Mouse (Mus musculus) intestine, embryonic 16.5 days (tissue): ENCODE data around the gene St3gal5. TPM values are rescaled to one million over a fixed set of nuclear protein-coding genes. Genes with fewer than 3 reads are reported as not detected.

Source experiments
- ATAC-seq: fragments of 200-750 bp; cut with Nextera tagmentation; 2 replicates; pipeline ENCODE4 v1.8.0; 2017; ENCODE audit warnings: moderate TSS enrichment, moderate library complexity
- H3K27ac ChIP-seq: fragments of 300-500 bp; sonication (generic); 2 replicates; pipeline ENCODE4 v1.5.1; 2014; ENCODE audit warnings: mild to moderate bottlenecking, low read length
- H3K27me3 ChIP-seq: fragments of 300-500 bp; sonication (generic); replicated peaks from 2 replicates; pipeline ENCODE4 v1.6.1; 2014; ENCODE audit warnings: low read length, control low read depth, mixed read lengths; ENCODE audit not compliant: control insufficient read depth, insufficient read depth
- H3K36me3 ChIP-seq: fragments of 300-500 bp; sonication (generic); 2 replicates; pipeline ENCODE4 v1.6.1; 2014; ENCODE audit warnings: low read length, control low read depth; ENCODE audit not compliant: control insufficient read depth, insufficient read depth
- H3K4me1 ChIP-seq: fragments of 300-500 bp; sonication (generic); 2 replicates; pipeline ENCODE4 v1.6.1; 2014; ENCODE audit warnings: low read length, control low read depth, mixed read lengths; ENCODE audit not compliant: control insufficient read depth, insufficient read depth
- H3K4me2 ChIP-seq: fragments of 300-500 bp; sonication (generic); 2 replicates; pipeline ENCODE4 v1.6.1; 2014; ENCODE audit warnings: low read depth, low read length, control low read depth
- H3K4me3 ChIP-seq: fragments of 300-500 bp; sonication (generic); 2 replicates; pipeline ENCODE4 v1.5.1; 2014; ENCODE audit warnings: mild to moderate bottlenecking, low read length
- H3K9ac ChIP-seq: fragments of 300-500 bp; sonication (generic); 2 replicates; pipeline ENCODE4 v1.6.1; 2014; ENCODE audit warnings: low read depth, low read length
- H3K9me3 ChIP-seq: fragments of 300-500 bp; sonication (generic); 2 replicates; pipeline ENCODE4 v1.6.1; 2016; ENCODE audit warnings: low read length, control low read depth; ENCODE audit not compliant: control insufficient read depth
- WGBS: fragments of 180-500 bp; shearing (Covaris S2); extraction: QIAGEN DNeasy Blood & Tissue Kit; methylation state at CpG from one replicate; pipeline ENCODE4 v1.1.7; 2014; 5-methylcytosine and 5-hydroxymethylcytosine counted together
- polyA plus RNA-seq: library from polyadenylated mRNA; unstranded; fragments of >200 nt; fragmentation: Nextera tagmentation; extraction: Ambion mirVana; gene quantifications from 2 replicates; pipeline ENCODE4 v1.2.1, GENCODE M21; 2015

Gene St3gal5
- polyA plus RNA-seq, 1 experiment from 2014 or later = 22.8 TPM

GRCm38 (mm10) chr6:72164321-72165275 lies 67.2 kb downstream of the St3gal5 start:
- Histone ChIP-seq H3K36me3 (no peaks in the 10 kb centered on the region), H3K27ac (no peak overlapping the region), H3K9ac (no peak overlapping the region), H3K27me3 (no peaks in the 10 kb centered on the region), H3K4me1 (0 out of 2 replicates have a peak, but pooled peaks cover 4% of the 10 kb centered on the region), H3K9me3 (no peaks in the 10 kb centered on the region), H3K4me2 (no peak overlapping the region), H3K4me3 (no peak overlapping the region)
- ATAC-seq = peak; percentile 83
- WGBS = 19% methylated on average over 20 of the region's 20 CpGs

- 38% methylated on average over 2 of the region's 2 CpGs for WGBS
- Histone ChIP-seq H3K4me3 (no peak overlapping the region), H3K4me2 (no peak overlapping the region), H3K36me3 (no peaks in the 10 kb centered on the region), H3K27me3 (no peaks in the 10 kb centered on the region), H3K27ac (no peak overlapping the region), H3K9me3 (no peaks in the 10 kb centered on the region), H3K9ac (no peak overlapping the region), H3K4me1 (0 out of 2 replicates have a peak, but pooled peaks cover 4% of the 10 kb centered on the region)
- ATAC-seq = no peak
Observed at GRCm38 (mm10) chr6:72165907-72166306, 68.5 kb downstream of the St3gal5 start.

GRCm38 (mm10) chr6:72171391-72171790 lies 74.0 kb downstream of the St3gal5 start:
- Histone ChIP-seq H3K4me2 (no peak overlapping the region), H3K9me3 (no peaks in the 10 kb centered on the region), H3K36me3 (no peaks in the 10 kb centered on the region), H3K4me3 (no peak overlapping the region), H3K27me3 (no peaks in the 10 kb centered on the region), H3K4me1 (no peaks in the 10 kb centered on the region), H3K9ac (no peak overlapping the region), H3K27ac (no peak overlapping the region)
- no peak for ATAC-seq
- WGBS = 85% methylated on average over 3 of the region's 3 CpGs

- ATAC-seq = no peak
- Histone ChIP-seq H3K36me3 (no peaks in the 10 kb centered on the region), H3K27ac (no peak overlapping the region), H3K4me3 (no peak overlapping the region), H3K4me1 (no peaks in the 10 kb centered on the region), H3K9ac (no peak overlapping the region), H3K4me2 (no peak overlapping the region), H3K9me3 (no peaks in the 10 kb centered on the region), H3K27me3 (no peaks in the 10 kb centered on the region)
- 85% methylated on average over 1 of the region's 1 CpGs for WGBS
Observed at GRCm38 (mm10) chr6:72173350-72173749, 76.0 kb downstream of the St3gal5 start.

GRCm38 (mm10) chr6:72175419-72175818 lies 78.0 kb downstream of the St3gal5 start:
- no peak for ATAC-seq
- no peak overlapping the region for H3K9ac ChIP-seq
- no peaks in the 10 kb centered on the region for H3K4me1 ChIP-seq
- H3K4me3 ChIP-seq = no peak overlapping the region
- H3K27me3 ChIP-seq = no peaks in the 10 kb centered on the region
- WGBS = 33% methylated on average over 3 of the region's 3 CpGs
- no peaks in the 10 kb centered on the region for H3K36me3 ChIP-seq
- no peak overlapping the region for H3K4me2 ChIP-seq
- H3K27ac ChIP-seq = no peak overlapping the region
- H3K9me3 ChIP-seq = no peaks in the 10 kb centered on the region

- no peak for ATAC-seq
- Histone ChIP-seq H3K27me3 (no peaks in the 10 kb centered on the region), H3K4me3 (no peak overlapping the region), H3K27ac (no peak overlapping the region), H3K4me1 (no peaks in the 10 kb centered on the region), H3K9me3 (no peaks in the 10 kb centered on the region), H3K4me2 (no peak overlapping the region), H3K36me3 (no peaks in the 10 kb centered on the region), H3K9ac (no peak overlapping the region)
- WGBS = 76% methylated on average over 5 of the region's 5 CpGs
Observed at GRCm38 (mm10) chr6:72176004-72176403, 78.6 kb downstream of the St3gal5 start.

- WGBS = 74% methylated on average over 3 of the region's 3 CpGs
- H3K27me3 ChIP-seq = no peaks in the 10 kb centered on the region
- H3K36me3 ChIP-seq = no peaks in the 10 kb centered on the region
- H3K4me1 ChIP-seq = no peaks in the 10 kb centered on the region
- no peak overlapping the region for H3K4me3 ChIP-seq
- H3K9me3 ChIP-seq = no peaks in the 10 kb centered on the region
- no peak overlapping the region for H3K9ac ChIP-seq
- no peak overlapping the region for H3K27ac ChIP-seq
- H3K4me2 ChIP-seq = no peak overlapping the region
- ATAC-seq = no peak
Observed at GRCm38 (mm10) chr6:72177417-72177816, 80.0 kb downstream of the St3gal5 start.

- H3K4me1 ChIP-seq = no peaks in the 10 kb centered on the region
- H3K36me3 ChIP-seq = no peaks in the 10 kb centered on the region
- WGBS = 88% methylated on average over 3 of the region's 3 CpGs
- H3K27ac ChIP-seq = no peak overlapping the region
- no peak overlapping the region for H3K4me2 ChIP-seq
- H3K9me3 ChIP-seq = no peaks in the 10 kb centered on the region
- no peak overlapping the region for H3K9ac ChIP-seq
- ATAC-seq = no peak
- H3K27me3 ChIP-seq = no peaks in the 10 kb centered on the region
- no peak overlapping the region for H3K4me3 ChIP-seq
Observed at GRCm38 (mm10) chr6:72179006-72179405, 81.6 kb downstream of the St3gal5 start.

- no peak overlapping the region for H3K9ac ChIP-seq
- ATAC-seq = no peak
- WGBS = 62% methylated on average over 12 of the region's 12 CpGs
- H3K36me3 ChIP-seq = no peaks in the 10 kb centered on the region
- H3K9me3 ChIP-seq = no peaks in the 10 kb centered on the region
- H3K4me3 ChIP-seq = no peak overlapping the region
- H3K27me3 ChIP-seq = no peaks in the 10 kb centered on the region
- no peak overlapping the region for H3K27ac ChIP-seq
- H3K4me2 ChIP-seq = no peak overlapping the region
- no peaks in the 10 kb centered on the region for H3K4me1 ChIP-seq
Observed at GRCm38 (mm10) chr6:72179562-72180502, 82.4 kb downstream of the St3gal5 start.
